Mouse (Mus musculus) forebrain, embryonic 12.5 days (tissue): Measurements from ENCODE around the gene Gm4064. TPM values are rescaled to one million over a fixed set of nuclear protein-coding genes. Genes with fewer than 3 reads are reported as not detected.
"Not testable (repeated sequence)": the region's sequence is repeated elsewhere in the genome, so short reads cannot be mapped to it uniquely, and the experiment has no call there.

ENCODE experiments used
- ATAC-seq: fragments of 200-750 bp; cut with Nextera tagmentation; 2 replicates; pipeline ENCODE4 v1.8.0; 2017; ENCODE audit warnings: moderate TSS enrichment; ENCODE audit not compliant: low FRiP score
- H3K27ac ChIP-seq: fragments of 300-500 bp; sonication (generic); 2 replicates; pipeline ENCODE4 v1.5.1; 2016; ENCODE audit warnings: mild to moderate bottlenecking
- H3K27me3 ChIP-seq: fragments of 300-500 bp; sonication (generic); 2 replicates; pipeline ENCODE4 v1.6.1; 2016; ENCODE audit warnings: mild to moderate bottlenecking
- H3K36me3 ChIP-seq: fragments of 300-500 bp; sonication (generic); replicated peaks from 2 replicates; pipeline ENCODE4 v1.6.1; 2016; ENCODE audit warnings: mild to moderate bottlenecking
- H3K4me1 ChIP-seq: fragments of 300-500 bp; sonication (generic); 2 replicates; pipeline ENCODE4 v1.6.1; 2016
- H3K4me2 ChIP-seq: fragments of 300-500 bp; sonication (generic); 2 replicates; pipeline ENCODE4 v1.6.1; 2016; ENCODE audit warnings: mild to moderate bottlenecking, moderate library complexity
- H3K4me3 ChIP-seq: fragments of 300-500 bp; sonication (generic); replicated peaks from 2 replicates; pipeline ENCODE4 v1.5.1; 2016; ENCODE audit warnings: mild to moderate bottlenecking
- H3K9ac ChIP-seq: fragments of 300-500 bp; sonication (generic); 2 replicates; pipeline ENCODE4 v1.6.1; 2016; ENCODE audit warnings: mild to moderate bottlenecking
- H3K9me3 ChIP-seq: fragments of 300-500 bp; sonication (generic); 2 replicates; pipeline ENCODE4 v1.6.1; 2016
- WGBS: fragments of 180-500 bp; shearing (Covaris S2); methylation state at CpG from one replicate; pipeline ENCODE4 v1.1.7; 2016; 5-methylcytosine and 5-hydroxymethylcytosine counted together
- polyA plus RNA-seq: library from polyadenylated mRNA; unstranded; fragments of >200 nt; fragmentation: Nextera tagmentation; extraction: Ambion mirVana; gene quantifications from 2 replicates; pipeline ENCODE4 v1.2.1, GENCODE M21; 2016

The Gm4064 gene
- polyA plus RNA-seq: not detected in 2 replicates

DNA sequence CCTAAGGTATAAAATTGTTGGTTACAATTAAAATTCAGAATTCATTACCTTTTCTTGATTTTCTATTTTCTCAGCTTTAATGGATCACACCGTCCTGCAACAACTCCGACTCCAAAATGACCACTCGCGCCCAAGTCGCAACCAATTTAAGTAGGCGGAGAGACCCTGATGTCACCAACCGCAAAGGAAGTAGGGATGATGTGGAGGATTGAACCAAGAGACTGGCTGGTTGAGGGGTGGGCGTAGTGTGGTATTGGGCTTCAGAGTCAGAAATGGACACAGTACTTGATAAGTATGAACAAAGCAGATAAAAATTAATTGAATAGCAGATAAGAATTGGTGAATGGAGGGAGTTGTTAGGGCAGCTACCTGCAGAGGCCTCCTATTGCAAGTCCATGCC lies at the start of gene Gm4064:
Gene Gm4064, minus strand, starts transcription at position 101 of the 400 bp plus-strand sequence.
- not testable (repeated sequence) for H3K9ac ChIP-seq, H3K9me3 ChIP-seq, H3K4me1 ChIP-seq, H3K4me2 ChIP-seq, ATAC-seq, H3K27ac ChIP-seq, H3K36me3 ChIP-seq, H3K4me3 ChIP-seq, H3K27me3 ChIP-seq
- WGBS: no CpG with 5 or more reads among the region's 8 CpGs

DNA sequence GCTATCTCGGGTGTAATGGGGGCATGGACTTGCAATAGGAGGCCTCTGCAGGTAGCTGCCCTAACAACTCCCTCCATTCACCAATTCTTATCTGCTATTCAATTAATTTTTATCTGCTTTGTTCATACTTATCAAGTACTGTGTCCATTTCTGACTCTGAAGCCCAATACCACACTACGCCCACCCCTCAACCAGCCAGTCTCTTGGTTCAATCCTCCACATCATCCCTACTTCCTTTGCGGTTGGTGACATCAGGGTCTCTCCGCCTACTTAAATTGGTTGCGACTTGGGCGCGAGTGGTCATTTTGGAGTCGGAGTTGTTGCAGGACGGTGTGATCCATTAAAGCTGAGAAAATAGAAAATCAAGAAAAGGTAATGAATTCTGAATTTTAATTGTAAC lies 34.4 kb upstream of the Gm4064 start, which contains the start of the genes Rbmy and Gm10256:
Gene Rbmy, plus strand, starts transcription at position 301 of the 400 bp plus-strand sequence.
Gene Gm10256, plus strand, starts transcription at position 320 of the 400 bp plus-strand sequence.
- not testable (repeated sequence) for H3K9ac ChIP-seq, H3K4me2 ChIP-seq, H3K36me3 ChIP-seq, H3K27ac ChIP-seq, H3K9me3 ChIP-seq, H3K4me1 ChIP-seq, ATAC-seq, H3K27me3 ChIP-seq, H3K4me3 ChIP-seq
- no CpG with 5 or more reads among the region's 9 CpGs for WGBS

Other genes with a start within 250 kb of the Gm4064 start
- gene H2al2c, start 197.1 kb downstream of the Gm4064 start, polyA plus RNA-seq: not detected in 2 replicates
- gene Sry, start 132.5 kb downstream of the Gm4064 start, polyA plus RNA-seq: not detected in 2 replicates
- not detected in 2 replicates for gene H2al2b, start 75.5 kb downstream of the Gm4064 start, polyA plus RNA-seq
- not detected in 2 replicates for gene Rbmy, start 34.5 kb upstream of the Gm4064 start, polyA plus RNA-seq
- not detected in 2 replicates for gene Gm10256, start 34.5 kb upstream of the Gm4064 start, polyA plus RNA-seq
- not detected in 2 replicates for gene Gm10352, start 104.8 kb upstream of the Gm4064 start, polyA plus RNA-seq
- not detected in 2 replicates for gene Gm29289, start 136.4 kb upstream of the Gm4064 start, polyA plus RNA-seq